Mouse (Mus musculus) lung, adult 2 months (tissue): ENCODE data around the gene Tgfa.

ENCODE experiments used
- CTCF ChIP-seq: fragments of 200-500 bp; IDR thresholded peaks from 2 replicates; pipeline ENCODE4 v1.5.1; 2011; ENCODE audit warnings: mild to moderate bottlenecking, low read length, control low read depth; ENCODE audit not compliant: insufficient read depth
- POLR2A ChIP-seq: fragments of 200-500 bp; IDR thresholded peaks from 2 replicates; pipeline ENCODE4 v1.6.1; 2011; ENCODE audit warnings: low read depth, mild to moderate bottlenecking, control low read depth, low read length, borderline replicate concordance; ENCODE audit errors: extremely low read depth

- TF ChIP-seq CTCF = no peak
- no peak for TF ChIP-seq POLR2A
Observed at GRCm38 (mm10) chr6:86149001-86149400, 46.0 kb upstream of the Tgfa start.
